Mouse (Mus musculus): ENCODE measurements around the gene 3110001I22Rik.

Gene 3110001I22Rik

GRCm38 (mm10) chr16:13716821-13717553 lies 45.3 kb downstream of the 3110001I22Rik start:
- in situ Hi-C loops (cut with MboI, MseI), result no loop called here

GRCm38 (mm10) chr16:13722937-13723336 lies 51.2 kb downstream of the 3110001I22Rik start:
- in situ Hi-C loops (cut with MboI, MseI), result no loop called here

GRCm38 (mm10) chr16:13727811-13728335 lies 56.1 kb downstream of the 3110001I22Rik start:
- in situ Hi-C loops (cut with MboI, MseI), result no loop called here
